Mouse (Mus musculus) thymus, postnatal 10 days (tissue): ENCODE data around the gene Arl13b.
A peak's percentile ranks its signal among the peaks of the same experiment; 100 is the strongest.

Experiments used
- DNase-seq, 2 experiments: peaks; one replicate each; pipeline ENCODE4 v3.0.0; 2021; ENCODE audit warnings: low spot score in 2 of 2

Arl13b gene

GRCm38 (mm10) chr16:62846498-62847312 is at the start of gene Arl13b:
Gene Arl13b (minus strand): TSS chr16:62847040.
- peak; percentile 86 to 87 for DNase-seq

GRCm38 (mm10) chr16:62895824-62896223 is 49.0 kb upstream of the Arl13b start:
- DNase-seq: no peak

GRCm38 (mm10) chr16:62874065-62874464 is 27.2 kb upstream of the Arl13b start:
- DNase-seq: no peak

DNA sequence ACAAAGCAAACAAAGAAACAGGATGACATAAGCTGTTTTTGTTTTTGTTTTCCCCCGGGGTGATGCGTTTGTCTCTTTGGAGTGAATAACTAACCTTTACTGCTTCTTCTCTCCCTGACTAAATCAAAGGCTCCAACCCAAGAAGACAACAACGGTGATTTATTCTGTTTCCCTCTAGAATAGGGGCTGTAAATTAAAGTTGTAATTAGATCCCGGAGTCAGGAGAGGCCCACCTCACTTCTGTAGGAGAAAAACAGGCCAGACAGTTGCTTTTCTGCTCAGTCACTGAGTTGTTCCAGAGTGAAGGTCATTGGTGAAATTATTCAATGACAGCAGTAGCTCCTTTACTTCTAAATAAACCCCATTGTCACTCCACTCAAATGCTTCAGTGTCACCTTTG is 26.3 kb upstream of the Arl13b start:
- no peak for DNase-seq

DNA sequence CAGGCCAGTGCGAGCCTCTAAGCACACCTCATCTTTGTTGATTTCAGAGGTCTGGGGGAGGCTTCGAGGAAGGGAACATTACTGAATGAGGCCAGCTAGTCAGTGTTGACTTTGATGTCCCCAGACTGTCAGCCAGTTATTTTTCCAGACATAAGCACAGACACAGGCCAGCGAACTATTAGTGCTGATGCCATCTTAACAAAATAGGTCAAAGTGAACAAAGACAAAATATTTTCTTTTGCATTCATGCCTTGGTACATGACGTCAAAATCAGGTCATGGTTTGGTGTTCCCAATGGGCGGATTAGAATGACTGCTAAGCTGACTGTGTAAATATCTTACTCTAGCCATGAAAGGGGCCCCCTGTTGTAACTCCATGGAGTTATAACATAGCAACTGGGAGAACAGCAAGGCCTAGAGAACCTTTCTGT is 25.9 kb upstream of the Arl13b start:
- no peak for DNase-seq

- no peak for DNase-seq
Observed at GRCm38 (mm10) chr16:62861455-62861854, 14.6 kb upstream of the Arl13b start.

DNA sequence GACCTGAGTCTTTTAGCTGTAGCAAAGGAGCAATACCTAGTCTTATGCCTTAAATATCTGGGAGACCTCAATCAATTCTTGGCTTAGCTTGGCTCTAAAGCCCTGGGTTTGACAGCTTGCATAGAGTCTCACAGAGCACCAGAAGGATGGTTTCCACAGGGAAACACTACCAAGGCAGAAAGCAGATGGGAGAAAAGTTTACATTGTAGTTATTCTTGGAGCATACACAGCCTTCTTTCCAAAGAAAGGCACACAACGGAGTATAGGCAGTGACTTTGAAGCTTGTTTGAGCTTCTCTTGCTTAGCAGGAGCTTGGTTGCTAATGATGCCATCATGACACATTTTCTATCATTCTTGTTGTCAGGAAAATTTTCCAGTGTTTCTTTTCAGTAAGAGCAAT is 13.3 kb upstream of the Arl13b start:
- no peak for DNase-seq

GRCm38 (mm10) chr16:62858018-62858417 is 11.2 kb upstream of the Arl13b start:
- no peak for DNase-seq

DNA sequence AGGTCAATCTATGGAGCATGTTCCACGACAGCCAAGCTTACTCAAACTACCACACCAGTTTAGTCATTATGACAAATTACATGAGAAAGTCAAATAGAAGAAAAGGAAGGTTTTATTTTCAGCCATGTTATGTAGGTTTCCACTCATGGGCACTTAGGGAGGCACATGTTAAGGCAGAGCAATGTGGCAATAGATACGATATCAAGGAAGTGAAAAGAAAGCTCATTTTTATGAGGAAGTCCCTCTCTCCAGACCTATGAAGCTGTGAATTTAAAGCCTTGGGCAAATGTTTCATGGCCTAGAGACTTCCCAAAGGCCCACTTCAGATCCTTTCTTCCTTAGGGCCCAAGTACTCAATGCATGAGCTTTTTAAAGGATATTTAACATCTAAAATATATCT is 10.7 kb upstream of the Arl13b start:
- DNase-seq: no peak

DNA sequence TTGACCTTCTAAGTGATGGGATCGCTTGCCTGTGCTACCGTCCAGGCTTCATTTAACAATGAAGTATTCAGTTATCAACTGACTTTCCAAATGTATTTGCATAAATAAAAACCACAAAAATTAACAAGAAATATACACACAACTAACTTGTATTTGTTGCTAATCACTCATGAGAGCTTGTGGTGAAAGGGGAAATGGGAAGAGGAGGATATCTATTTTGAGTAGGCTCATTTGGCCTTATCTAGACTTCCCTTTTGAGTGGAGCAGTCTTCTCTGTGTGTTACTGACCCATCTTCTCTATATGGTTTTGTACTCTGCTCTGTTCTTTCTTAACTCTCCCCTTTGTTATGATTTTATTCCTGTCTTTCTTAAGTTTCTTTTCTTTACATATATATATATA is 9.4 kb upstream of the Arl13b start:
- DNase-seq: no peak

GRCm38 (mm10) chr16:62855385-62855784 is 8.5 kb upstream of the Arl13b start:
- no peak for DNase-seq

DNA sequence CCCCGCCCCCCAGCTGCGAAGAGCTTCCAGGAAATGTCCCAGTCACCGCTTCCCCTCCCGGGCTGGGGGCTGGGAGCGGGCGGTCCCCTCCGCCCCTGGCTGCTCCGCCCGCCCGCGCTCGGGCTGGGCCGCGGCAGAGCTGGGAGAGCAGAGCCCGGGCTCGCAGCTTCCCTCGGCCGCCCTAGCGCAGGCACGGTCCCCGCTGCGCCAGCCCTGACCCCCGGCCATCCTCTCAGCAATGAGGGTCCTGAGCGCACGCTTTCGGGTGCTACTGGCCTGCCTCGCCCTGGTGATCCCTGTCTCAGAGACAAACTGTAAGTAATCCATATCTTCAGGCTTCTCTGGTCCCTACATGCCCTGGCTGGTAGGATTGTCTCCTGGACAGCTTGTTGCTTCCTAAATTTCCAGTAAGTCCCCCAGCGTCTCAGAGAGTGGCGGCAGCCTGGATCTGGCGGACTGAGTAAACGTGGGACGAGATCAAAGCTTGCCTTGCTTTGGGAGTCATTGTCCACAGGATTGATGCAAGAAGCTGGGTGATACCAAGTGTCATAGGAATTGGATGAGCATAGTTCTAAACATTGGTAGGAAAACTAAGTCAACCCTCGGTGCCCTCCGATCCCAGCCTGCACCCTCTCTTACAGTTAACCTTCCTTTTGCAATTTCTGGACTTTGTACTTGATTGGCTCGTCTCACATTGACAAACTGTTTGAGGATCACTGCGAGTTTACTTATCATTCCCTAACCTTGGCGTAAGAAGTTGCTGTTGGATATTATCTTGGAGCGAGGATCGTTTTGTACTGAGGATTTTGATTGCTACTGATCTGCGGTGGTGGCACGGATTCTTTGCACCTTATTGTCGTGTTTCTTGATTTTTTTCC is 7.6 kb upstream of the Arl13b start, which contains the start of gene Pros1:
TSS of gene Pros1 (plus strand) at position 117 of the 878 bp plus-strand sequence.
- DNase-seq: peak in 1 of 2 experiments; percentile 11

GRCm38 (mm10) chr16:62853611-62854126 is 6.8 kb upstream of the Arl13b start:
- no peak for DNase-seq

DNA sequence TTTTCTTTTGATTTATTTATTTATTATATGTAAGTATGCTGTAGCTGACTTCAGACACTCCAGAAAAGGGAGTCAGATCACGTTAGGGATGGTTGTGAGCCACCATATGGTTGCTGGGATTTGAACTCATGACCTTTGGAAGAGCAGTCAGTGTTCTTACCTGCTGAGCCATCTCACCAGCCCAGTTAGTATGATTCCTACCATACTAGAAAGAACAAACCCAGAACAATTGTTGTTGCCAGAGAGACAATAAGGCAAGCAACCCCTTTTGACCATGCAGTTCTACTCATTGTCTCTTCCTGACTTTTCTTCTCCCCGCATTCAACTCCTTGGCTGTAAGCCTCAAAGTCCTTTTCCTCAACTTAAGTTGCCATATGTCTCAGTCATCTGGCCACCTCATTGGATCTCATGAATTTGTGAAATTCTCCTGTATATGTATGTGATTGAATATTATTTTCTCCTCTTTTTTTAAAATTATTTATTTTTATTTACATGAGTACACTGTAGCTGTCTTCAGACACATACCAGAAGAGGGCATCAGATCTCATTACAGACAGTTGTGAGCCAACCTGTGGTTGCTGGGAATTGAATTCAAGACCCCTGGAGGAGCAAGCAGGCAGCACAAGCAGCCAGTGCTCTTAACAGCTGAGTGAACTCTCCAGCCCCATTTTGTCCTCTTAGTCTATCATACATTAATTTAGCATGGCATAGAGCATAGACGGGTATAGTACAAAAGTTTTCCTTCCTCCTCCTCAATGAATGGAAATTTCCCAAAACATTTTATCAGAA is 5.8 kb upstream of the Arl13b start:
- DNase-seq: no peak

- no peak for DNase-seq
Observed at GRCm38 (mm10) chr16:62845341-62845740, 1.5 kb downstream of the Arl13b start.

- no peak for DNase-seq
Observed at GRCm38 (mm10) chr16:62834016-62834735, 12.7 kb downstream of the Arl13b start.

DNA sequence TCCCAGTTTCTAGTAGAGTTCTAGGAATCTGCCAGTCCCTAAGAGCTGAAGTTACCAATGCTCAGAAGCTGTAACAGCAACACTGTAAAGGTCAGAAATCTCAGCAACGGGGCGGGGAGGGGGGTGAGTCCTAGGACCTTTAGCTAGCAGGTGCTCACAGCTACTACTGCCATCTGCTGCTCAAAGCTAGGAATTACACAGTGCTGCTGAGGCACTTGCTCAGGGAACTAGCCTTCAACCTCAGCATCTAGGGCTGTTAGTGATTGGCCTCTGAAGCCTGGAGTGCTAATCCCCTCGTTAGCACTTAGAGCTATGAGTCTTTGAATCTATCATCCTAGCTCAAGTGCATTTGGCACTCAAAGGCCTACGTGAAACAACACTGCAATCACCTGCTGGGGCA is 14.4 kb downstream of the Arl13b start:
- peak in 1 of 2 experiments; percentile 42 for DNase-seq

- DNase-seq: no peak
Observed at GRCm38 (mm10) chr16:62832027-62832426, 14.8 kb downstream of the Arl13b start.

- DNase-seq: peak in 1 of 2 experiments; percentile 57
Observed at GRCm38 (mm10) chr16:62826156-62827001, 20.5 kb downstream of the Arl13b start.

GRCm38 (mm10) chr16:62822472-62822871 is 24.4 kb downstream of the Arl13b start:
- DNase-seq: no peak
